Mouse (Mus musculus) ovary, postnatal 14 days (tissue): ENCODE results near the gene Slc39a7.
"Not testable (repeated sequence)": the region's sequence is repeated elsewhere in the genome, so short reads cannot be mapped to it uniquely, and the experiment has no call there.

ENCODE experiments used
- DNase-seq: peaks from one replicate; pipeline ENCODE4 v3.0.0; 2022; ENCODE audit warnings: low spot score

Gene Slc39a7

DNA sequence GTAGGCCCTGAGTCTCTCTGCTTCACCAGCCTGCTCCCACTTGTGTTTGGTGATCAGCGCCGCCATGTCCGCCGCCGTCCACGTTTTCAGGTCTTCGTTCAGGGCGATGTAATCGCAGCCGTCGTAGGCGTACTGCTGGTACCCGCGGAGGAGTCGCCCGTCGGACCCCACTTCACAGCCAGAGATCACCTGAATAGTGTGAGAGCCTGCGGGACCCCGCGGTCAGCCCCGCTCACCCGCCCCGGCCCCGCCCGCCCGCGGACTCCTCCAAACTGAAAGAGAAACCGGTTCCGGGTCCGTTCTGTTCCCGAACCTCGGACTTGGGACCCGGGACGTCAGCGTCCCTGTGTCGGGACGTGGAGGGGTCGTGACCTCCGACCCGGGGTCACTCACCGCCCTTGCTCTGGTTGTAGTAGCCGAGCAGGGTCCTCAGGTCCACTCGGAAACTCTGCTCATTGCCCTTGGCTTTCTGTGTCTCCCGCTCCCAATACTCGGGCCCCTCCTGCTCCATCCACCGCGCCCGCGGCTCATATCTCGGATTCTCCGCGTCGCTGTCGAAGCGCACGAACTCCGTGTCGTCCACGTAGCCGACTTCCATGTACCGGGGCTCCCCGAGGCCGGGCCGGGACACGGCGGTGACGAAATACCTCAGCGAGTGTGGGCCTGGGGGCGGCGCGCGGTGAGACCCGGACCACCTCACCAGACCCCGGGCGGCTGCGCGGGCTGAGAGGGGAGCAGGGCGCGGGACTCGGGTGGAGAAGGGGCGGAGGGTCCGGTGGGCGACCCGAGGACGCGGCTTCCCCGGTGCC, 31.9 kb downstream of the Slc39a7 start:
- DNase-seq: no peak

- not testable (repeated sequence) for DNase-seq
Measured at GRCm38 (mm10) chr17:33998697-33999096, 32.8 kb downstream of the Slc39a7 start.

GRCm38 (mm10) chr17:33997025-33997424, 34.5 kb downstream of the Slc39a7 start:
- not testable (repeated sequence) for DNase-seq

- no peak for DNase-seq
Measured at GRCm38 (mm10) chr17:33995651-33996050, 35.8 kb downstream of the Slc39a7 start.

- no peak for DNase-seq
Measured at GRCm38 (mm10) chr17:33994959-33995358, 36.5 kb downstream of the Slc39a7 start.

DNA sequence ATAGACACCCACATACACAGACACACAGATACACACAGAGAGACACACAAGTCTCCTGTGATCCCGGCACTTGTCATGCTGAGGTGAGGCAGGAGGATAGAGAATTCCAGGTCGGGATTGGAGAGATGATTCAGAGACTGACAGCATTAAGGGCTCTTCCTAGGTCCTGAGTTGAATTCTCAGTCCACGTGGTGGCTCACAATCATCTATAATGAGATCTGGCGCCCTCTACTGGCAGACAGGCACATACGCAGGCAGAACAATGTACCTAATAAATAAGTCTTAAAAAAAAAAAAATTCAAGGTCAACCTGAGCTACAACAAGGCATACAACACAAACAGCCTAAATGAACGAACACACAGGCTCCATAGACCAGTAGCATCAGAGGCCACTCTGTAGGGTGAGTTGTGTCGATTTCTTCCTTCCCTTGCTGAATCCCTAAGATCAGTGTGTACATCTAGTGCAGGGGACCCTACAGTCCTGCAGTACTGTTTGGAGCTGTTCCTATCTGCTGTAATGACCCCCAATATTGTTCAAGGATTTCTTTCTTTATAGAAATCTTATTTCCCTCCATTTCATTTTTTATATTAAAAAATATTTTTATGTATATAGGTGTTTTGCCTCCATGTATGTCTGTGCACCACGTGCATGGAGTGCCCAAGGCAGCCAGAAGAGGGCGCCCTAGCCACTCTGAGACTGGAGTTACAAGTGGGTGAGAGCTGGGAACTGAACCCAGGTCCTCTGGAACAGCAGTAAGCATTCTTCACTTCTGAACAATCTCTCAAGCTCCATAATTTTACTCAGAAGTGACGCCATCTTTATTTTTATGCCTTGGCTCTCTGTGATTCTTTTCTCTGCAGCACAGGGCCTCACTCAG, 39.5 kb downstream of the Slc39a7 start:
- DNase-seq: peak; percentile 38

DNA sequence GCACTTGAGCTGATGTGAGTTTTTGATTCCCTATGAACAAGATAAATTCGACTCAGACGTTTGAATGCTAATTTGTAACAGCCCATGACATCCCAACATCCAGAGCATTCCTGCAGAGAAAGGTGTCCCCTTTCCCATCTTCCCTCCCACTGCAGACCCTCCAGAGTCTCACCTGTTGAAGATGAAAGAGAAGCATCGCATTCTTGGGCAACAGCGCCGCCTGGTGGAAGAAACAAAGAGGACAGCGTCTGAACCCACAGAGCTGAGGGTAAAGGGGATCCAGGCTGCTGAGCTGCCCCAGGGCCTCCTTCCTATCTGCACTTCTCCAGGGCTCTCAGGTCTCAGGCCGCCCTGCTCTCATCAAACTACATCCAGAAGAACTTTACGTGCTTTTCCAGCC, 49.3 kb downstream of the Slc39a7 start:
- DNase-seq: peak; percentile 46

DNA sequence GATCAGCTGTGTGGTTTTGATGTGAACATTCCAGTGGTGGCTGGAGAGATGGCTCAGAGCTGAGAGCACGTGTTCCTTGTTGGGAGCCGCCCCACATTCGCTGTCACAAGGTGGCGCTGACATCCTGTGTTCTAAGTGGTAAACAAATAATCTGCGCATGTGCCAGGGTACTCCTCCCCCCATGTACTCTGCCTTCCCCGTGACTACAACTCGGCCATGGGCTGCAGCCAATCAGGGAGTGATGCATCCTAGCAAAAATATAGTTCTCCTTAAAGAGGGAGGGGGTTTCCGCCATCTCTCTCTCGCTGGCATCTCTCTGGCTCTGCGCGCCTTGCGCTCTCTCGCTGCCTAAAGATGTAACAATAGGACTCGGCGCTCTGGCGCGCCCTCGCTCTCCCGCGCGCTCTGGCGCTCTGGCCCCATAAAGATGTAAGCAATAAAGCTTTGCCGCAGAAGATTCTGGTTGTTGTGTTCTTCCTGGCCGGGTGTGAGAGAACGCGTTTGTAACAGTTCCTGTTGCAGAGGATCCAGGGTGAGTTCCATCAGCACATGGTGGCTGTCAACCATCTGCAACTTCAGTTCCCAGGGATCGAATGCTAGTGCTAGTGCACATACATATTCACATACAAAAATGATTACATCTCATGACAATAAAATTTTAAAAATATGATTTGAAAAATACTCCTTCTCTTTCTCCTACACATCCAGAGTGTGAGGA, 50.1 kb downstream of the Slc39a7 start:
- peak; percentile 52 for DNase-seq

DNA sequence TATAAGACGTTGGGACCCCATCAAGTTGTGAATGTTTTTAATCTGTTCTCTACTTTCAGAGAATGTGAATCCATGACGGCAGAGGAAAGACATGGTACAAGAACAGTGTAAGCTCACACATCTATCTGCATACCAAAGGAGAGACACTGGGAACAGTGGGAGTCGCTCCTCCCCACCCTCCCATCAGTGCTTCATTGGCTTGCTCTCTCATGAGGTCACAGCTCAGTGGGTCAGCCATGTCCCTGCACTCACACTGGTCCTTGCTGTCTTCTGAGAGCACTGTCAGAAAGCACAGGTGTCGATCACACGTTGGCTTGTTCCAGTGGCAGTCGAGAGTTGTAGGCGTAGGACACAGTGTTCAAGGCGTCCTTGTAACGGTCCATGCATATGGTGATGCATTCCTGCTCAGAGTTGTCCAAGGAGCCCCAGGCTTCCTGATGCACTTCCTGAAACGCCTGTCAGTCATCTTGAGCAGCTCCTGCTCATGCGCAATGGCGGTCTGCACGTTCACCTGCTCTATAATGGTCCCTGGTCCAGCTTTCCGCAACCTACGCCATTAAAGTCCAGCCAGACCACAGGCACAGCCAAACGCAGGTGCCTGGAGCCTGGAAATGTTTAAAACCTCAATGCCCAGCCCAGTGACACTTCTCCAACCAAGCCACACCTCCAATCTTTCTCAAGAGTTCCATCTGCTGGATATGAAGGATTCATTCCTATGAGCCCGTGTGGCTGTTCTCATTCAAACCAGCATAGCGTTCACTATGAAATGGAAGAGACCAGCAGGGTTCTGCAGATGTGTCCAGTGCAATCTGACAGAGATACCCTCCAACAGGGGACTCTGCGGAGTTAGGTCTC, 51.1 kb downstream of the Slc39a7 start:
- no peak for DNase-seq

DNA sequence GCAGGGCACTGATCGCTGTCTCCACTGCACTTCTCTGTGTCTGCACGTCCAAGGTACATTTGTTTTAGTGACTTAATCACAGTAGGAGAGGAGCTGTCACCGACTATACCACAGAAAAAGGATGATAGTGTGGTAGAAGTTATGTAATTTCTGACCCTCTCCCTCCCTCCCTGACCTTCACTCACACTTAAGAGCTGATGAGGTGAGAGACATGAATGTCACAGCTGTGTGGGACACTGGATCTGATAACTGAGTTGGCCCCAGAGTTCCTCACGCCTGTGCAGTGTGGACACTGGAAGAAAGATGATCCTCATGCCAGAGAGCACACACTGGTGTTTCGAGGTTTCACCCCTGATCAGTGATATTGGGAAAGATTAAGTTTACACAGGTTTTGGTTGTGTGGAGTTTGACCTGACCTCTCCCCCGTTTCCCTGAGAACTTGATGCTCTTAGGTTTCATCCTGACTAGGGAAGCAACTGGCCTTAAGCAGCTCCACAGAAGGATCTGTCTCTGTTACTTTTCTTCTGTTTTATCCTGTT, 51.9 kb downstream of the Slc39a7 start:
- no peak for DNase-seq

DNA sequence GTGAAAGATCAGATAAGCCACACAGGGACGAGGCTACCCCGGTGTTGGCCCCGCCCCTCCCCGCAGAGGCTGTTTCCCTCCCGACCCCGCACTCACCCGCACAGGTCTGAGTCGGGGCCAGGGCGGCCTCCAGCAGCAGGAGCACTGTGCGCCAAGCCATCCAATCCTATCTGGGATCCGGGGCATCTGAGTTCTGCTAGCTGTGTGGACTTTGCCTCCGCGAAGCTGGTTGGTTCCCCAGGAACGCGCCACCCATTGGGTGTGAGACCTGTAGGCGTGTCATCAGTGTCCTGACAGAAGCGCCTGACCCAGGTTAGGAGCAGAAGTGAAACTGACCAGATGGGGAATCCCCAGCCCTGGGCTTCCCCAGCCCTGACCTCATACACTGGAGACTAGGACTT, 52.9 kb downstream of the Slc39a7 start:
- DNase-seq: no peak
